Mouse (Mus musculus): ENCODE measurements around the gene 1700025C18Rik.

DNA sequence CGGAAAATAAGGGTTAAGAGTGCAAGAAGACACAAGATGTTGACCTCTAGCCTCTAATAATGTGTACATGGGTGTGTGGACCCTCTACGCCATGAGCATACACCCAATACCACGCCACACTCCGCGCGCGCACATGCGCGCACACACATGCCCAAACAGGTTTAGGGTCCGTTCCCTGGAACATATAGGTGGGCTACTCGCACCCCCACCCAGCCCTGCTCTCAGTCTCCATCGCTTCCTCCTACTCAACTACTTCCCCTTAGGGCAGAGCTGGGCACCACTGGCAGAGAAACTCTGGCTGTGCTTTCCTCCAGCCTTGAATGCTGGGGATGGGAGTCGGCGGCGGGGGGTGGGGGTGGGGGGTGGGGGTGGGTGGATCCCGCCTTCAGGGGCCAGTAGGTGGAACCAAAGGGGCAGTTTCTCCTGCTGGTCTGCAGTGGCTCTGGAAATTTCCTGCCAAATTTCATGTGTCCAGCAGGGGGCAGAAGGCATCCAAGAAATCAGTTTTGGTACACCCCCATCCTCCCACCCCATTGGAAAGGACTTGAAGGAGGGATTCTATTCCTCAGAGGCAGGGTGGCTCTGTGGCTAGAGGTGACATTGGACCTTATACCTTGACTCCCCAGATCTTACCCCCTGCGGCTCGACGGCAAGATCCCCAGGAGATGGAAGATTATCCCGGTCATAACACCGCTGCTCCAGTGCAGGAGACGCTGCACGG, 20.3 kb downstream of the 1700025C18Rik start:
- no peak for TF ChIP-seq POLR2A (IDR thresholded peaks at IDR 0.05; ENCODE audit: extremely low read depth, insufficient read depth, low read length)
- peak; percentile 74 for TF ChIP-seq CTCF (IDR thresholded peaks at IDR 0.05; ENCODE audit: extremely low read depth, insufficient read depth, low read length)

All from cortical plate, adult 2 months (tissue).